Mouse (Mus musculus) kidney, adult 11 months (tissue): ENCODE results near the gene Fam102a.

Experiments used
- DNase-seq: peaks from one replicate; pipeline ENCODE4 v3.0.0; 2022

Gene Fam102a

GRCm38 (mm10) chr2:32610610-32611229 lies 75.6 kb downstream of the Fam102a start:
- no peak for DNase-seq

DNA sequence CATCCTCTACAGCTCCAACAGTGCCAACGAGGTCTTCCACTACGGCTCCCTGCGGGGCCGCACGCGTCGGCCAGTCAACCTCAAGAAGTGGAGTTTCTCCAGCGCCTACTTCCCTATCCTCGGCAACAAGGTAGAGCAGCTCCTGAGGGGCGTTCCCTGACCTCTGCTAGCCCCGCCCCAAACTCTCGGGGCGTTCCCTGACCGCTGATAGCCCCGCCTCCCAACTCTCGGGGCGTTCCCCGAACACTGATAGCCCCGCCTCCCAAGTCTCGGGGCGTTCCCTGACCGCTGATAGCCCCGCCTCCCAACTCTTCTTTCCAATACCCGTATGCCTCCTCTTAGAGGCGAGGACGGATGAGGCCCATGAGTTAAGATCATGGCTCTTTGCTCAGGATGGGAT lies 77.1 kb downstream of the Fam102a start:
- no peak for DNase-seq

DNA sequence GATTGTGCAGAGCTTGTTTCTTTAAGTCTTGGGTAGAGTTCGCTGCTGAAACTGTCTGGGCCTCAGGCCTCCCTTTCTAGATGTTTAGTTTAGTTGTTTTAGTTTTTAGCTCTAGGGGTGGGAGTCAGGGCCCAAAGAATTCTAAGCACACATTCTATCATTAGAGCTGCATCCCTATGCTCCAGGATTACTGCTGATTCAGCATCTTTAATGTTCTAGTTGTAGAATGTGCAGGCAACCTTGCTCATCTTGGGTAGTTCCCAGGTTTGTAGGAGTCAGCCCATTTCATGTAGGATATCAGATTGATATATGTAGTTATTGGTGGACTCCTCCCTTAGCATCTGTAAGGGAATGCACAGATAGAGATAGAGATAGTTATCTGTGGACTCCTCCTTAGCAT lies 82.0 kb downstream of the Fam102a start:
- DNase-seq = no peak

DNA sequence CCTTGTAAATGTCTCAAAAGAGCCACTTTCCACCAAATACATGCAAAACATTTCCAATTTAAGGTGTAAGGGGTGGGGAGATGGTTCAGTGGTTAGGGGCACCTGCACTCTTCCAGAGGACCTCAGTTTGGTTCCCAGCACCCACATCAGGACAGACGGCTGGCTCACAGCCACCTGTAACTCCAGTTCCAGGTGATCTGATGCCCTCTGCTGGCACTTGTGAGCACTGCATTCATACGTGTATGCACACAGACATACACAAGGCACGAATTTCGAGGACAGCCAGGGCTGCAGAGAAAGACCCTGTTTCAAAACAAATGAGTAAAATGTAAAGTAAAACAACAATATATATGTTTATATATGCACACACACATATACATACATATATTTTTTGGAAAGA lies 82.5 kb downstream of the Fam102a start:
- DNase-seq = no peak

DNA sequence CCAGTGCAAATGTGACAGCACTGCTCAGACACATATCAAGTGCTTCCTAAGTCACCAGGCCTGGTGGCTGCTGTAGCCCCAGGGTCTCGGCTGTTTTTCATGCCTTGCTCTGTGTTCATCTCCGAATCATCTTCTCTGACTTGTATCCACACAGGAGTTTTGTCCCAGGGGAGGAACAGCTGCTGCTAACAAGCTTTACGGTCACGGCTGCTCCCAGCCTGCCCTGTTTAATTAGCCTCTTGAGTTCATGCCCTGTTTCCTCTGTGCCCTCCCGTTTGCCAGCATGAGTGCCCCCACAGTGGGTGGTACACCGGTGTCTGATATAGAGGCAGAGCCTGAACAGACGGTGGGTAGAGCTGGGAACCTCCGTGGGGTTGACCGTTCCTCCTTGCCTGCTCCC lies 82.9 kb downstream of the Fam102a start:
- DNase-seq = no peak
